Mouse (Mus musculus) monocyte, adult 2 months (primary cell): ENCODE data around the gene Gns.

ENCODE experiments used
- DNase-seq, 2 experiments: peaks; one replicate each; pipeline ENCODE4 v3.0.0; 2022; ENCODE audit warnings: low spot score in 2 of 2, low read depth in 1 of 2

Gns gene

DNA sequence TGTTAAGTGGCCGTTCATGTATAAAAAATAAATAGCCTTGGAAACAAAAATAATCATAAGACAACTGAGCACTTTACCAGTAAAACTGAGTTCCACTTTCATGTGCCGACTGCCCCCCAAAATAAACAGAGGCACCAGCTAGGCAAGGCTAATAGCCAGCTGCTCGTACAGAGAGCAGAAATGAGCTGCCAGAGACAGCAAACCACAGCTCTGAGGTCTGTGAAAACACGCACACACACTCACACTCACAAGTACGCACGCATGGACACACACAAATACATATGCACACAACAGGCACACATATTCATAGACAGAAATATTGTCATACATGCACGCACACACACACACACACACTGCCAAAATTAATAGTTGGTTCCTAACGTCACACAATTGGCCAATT is 64.7 kb downstream of the Gns start:
- DNase-seq, result no peak

DNA sequence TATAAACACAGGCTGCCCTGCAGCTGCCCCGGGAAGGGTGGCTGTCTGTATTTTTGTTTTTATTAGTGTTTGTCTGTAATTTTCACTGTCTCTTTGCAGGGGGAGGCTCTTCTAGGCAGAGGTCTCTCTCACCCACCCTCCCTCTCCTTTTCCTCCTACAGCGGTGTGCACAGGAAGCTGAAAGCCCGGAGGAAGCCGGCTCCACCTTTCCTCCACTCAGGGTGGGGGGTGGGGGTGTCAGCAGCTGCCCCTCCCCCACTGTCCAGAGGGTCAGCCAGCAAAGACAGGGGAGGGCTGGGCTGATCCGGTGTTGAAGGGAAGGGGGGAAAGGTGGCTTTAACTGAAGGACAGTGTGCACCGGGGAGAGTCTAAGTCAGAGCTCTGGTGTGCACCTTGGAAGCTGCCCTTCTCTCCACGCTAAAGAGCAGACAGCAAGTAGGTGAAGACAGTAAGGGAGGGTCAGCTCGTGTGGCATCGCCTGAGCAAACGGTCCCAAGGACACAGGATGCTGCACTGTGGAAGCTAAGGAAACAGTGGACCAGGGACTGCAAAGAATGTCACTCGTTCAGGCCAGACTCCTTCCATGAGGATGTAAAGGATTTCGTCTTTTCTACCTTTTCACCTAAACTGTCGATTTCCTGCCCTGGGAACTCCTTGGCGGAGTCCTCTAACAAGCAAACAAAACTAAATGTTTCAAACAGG is 65.2 kb downstream of the Gns start:
- DNase-seq, result no peak

DNA sequence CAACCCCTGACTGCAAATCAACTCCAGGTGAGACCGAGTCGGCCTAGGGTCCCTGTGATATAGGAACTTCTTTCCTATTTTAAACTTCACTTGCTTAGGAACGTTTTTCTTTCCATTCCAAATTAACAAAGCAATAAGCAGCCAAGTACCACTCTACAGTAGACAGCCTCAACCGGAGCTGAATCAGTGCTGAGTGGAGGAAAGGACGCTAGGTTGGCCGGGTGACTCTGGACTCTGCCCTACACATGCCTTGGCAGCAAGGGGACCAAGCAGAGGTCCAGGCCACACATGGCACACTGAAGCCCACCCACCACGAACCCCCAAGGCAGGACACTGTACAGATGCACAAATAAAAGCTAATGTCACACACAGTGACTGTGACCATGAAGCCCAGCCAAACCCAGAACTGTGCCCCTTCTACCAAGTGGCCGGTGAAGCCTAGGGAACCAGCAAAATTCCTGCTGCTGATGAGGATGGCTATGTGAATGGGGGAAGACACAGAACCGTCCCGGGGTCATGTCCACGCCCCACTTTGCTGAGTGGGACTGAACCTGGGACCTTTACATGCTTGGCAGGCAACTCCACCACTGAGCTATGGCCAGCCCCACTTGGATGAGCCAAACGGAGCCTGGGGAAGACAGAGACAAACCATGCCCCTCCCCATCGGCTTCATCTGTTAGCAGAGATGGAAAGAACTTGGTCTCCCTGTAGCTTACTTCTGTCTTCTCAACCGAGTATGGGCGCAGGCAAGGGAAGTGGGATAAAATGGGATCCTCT is 66.1 kb downstream of the Gns start:
- no peak for DNase-seq

DNA sequence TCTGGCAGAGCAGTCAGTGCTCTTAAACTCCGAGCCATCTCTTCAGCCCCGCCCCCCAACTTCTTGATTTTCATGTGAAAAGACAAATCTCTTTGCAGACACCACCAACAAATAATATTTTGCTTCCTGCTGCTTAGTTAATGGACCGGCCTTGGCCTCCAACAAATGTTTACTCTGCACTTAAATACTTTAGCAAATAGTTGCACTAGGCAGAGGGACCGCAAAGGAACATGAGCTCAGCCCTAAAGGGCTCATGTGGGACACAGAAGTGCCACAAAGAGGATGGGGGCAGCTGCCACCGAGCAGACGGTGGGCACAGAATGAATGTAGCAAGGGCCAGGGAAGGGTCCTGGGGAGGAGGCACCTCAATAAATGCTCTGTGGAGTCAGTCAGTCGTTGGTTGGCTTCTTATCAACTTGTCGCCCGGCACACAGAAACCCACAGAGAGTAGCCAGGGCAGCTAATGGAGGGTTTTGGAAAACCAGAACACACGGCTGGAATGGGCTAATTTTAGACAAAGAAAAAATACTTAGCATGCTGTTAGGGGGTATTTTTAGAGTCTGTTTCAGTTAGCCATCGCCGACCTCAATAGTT is 67.2 kb downstream of the Gns start:
- DNase-seq, result no peak

DNA sequence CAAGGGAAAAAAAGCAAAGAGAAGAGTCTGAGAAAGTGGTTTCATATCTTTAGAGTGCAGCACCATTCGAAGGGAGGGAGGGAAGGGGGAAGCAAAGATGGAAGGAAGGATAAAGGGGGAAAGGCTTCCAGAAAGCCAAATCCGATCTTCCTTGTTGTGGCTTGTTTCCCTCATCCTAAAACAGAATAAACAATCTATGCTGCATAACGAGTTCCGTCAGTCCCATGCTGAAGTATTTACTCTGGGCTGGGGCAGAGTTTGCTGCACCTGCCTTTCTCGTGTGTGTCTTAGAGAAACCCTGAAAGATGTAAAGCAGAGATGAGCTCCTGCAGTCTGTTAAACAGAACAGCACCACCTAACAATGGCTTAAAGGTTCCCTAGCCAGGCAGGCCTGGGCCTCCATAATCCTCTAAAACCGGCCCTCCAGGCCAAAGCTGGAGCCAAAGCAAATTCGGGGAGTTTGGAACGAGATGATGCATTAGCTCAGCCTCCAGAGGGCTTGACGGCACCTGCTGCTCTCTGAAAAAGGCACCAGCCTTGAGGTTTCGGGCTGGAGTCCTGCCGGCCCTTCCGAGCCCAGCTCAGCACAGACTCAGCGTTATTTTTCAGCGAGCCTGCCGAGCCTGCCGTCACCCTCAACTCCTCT is 67.9 kb downstream of the Gns start:
- no peak for DNase-seq

DNA sequence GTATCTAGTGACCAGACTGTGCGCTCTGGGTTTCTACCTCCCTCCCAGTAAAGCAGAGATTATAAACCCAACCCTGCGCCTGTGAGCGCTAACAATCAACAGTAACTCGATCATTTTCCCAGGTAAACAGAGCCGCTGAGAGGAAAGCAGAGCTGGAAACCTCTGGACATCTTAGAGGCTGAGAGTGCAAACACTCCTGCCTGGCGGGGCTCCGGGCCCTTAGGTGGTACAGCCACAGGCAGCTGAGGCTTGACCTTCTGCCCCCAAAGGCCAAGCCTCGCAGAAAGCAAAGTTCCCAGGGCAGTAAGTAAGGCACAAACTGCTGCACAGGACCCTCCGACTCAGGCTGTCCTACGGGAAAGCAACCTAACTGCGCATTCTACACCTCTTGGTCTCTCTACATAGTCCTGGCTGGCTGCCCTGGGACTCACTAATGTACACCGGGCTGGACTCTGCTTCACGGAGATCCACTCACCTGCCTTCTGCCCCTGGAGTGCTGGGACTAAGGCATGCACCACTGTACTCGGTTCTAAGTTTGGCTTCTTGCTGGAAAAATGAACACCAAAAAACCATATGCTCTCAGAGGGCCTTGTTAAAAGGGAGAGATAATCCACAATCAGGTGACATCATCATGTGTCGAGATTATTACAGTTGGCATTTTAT is 69.7 kb downstream of the Gns start:
- DNase-seq, result no peak

DNA sequence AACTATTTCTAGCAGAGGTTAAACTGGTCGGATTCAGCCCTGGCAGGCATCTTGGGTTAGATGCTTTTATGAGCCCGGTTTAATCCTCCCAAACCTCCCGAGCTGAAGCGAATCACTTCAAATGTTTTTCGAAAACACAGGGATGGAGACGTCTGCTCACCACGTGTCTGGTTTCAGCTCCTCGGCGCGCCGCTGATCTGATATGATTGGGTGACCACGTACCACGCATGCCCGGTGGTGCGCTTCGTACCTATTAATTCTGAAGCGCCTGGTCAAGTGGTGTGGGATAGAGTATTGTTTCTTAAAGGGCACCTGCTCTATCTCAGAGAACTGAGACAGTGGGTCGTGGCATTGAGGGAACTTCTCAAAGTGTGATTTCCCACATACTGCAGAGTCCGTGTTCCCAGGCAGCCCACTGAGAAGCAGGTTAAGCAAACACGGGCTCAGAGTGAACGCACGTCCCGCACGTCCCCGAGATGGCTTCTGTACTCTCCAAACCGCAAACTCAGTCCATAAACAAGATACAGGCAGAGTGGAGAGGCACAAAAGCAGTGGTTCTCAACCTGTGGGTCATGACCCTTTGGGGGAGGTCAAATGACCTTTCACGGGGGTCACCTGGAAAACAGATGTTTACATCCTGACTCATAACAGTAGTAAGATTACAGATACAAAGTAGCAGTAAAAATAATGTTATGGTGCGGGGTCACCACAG is 70.8 kb downstream of the Gns start:
- DNase-seq, result no peak

DNA sequence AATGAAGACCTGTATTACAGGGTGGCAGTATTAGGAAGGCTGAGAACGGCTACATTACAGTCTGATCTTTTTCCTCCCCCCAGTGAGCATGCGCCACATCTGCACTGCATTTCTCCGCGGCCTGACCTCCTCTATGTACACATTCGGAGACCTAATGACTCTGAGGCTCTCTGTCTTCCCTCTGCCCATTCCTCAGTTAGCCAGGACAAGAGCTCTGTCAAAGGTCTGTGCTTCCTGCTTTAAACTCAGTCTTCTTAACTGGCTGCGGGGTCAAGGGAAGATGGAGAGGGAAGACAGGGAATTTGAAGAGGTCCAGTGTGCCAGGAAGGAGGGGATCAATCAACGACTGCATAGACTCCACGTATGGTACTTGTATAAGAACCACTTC is 71.4 kb downstream of the Gns start:
- DNase-seq, result no peak

DNA sequence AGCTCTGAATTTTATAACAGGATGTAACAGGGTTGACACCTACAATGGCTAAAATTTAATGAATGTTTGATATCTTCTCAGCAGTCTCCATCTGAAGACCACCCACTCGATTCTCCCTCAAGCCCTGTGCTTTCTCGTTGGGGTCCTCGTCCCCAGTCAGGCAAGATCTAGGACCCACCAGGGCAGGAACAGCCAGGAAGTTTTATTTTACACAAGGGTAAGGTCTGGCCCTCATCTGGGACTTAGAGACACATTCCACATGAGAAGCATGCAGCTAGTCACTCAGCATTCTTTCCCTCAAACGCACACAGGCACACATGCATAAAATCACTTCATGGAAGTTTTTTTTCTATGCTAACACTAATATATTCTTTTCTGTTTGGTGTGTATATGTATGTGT is 71.8 kb downstream of the Gns start:
- DNase-seq, result no peak

DNA sequence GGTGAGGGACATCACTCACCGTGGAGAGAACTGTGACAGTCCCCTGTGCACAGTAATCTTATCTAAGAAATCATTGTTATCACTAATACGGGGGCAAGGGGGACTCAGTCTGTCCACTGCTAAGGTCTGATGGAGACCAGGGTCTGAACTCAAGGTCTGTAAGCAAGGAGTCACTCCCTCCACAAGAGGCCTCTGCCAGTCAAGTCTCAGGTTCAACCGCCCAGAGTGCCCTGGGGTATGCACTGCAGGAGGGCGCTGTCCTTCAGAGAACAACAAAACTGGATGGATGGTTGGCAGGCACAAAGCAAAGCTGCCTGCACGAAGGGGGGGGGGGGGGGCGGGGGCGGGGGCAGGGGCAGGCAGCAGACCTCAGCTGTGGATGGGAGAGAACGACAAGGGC is 73.2 kb downstream of the Gns start:
- DNase-seq, result no peak

DNA sequence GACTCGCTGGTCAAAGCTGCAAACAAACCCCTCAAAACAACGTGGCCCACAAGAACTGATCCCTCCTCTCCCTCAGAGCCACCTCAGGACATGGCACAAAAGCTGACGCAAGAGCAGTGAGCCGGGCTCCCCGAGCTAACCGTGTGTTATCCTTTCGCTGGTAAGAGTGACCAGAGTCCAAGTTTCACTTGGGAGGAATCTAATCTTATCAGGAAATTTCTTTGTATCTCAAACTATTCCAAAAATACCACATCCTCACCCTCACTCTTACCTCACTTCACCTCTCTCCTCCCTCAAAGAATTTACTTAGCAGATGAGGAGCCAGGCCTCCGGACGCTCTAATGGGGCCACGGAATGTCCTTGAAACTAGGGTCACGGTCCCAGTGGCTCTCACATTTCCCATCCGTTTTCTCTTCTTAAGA is 74.4 kb downstream of the Gns start:
- DNase-seq, result no peak

DNA sequence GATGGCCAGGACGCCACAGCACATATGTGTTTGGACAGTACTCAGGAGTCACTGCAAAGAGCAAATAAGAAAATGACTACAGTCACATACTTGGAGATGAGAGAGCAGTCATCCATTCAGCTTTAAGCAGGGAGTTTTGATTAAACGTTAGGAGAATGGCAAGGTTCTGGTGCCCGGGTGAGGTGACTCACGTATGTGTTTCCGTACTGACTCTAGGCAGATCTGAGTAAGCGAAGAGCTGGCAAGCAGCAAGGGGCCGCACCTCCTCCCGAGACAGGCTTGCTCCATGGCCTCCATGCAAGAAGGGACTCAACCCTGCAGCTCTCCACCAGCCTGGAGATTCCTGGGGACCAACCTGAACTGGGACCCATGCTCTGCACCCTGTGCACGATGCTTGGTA is 78.9 kb downstream of the Gns start:
- DNase-seq, result no peak

DNA sequence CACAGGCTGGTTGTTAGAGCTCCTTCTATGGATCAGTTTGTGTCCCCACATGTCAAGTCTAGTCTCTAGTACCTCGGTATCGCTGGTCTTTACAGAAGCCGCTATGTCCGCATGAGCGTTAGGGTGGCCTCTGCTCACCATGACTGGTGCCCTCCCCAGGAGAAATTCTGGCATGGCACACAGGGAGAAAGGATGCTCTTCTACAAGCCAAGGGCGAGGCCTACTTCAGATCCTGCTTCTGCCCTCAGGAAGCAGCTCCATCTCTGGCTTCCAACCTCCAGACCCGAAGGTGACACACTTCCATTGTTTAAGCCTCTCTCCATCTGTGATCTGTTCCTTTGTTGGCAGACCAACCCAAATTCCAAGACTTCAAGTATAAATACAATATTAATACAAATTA is 79.3 kb downstream of the Gns start:
- DNase-seq, result no peak

DNA sequence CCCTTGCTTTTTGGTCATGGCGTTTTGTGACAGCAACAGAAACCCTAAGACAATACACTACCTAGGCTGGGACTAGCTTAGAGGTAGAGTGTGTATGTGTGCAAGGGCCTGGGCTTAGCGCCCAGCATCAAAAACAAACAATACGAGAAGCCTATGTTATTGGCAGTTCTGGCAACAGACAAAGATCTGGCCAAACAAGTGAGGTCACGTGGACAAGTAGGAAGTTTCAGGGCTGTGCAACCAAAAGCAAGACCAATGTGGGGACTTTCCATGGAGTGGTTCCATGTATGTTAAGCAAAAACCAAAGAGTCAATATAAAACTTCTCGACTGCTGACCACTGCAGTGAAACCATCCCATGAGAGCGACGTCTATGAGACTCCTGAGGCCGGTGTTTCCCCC is 80.9 kb downstream of the Gns start:
- no peak for DNase-seq
